Mouse (Mus musculus) stomach, postnatal 0 days (tissue): ENCODE measurements around the gene Dab1. TPM values are rescaled to one million over a fixed set of nuclear protein-coding genes. Genes with fewer than 3 reads are reported as not detected.

Source experiments
- ATAC-seq: fragments of 200-750 bp; cut with Nextera tagmentation; 2 replicates; pipeline ENCODE4 v1.8.0; 2017; ENCODE audit not compliant: low FRiP score, low TSS enrichment
- DNase-seq: peaks from one replicate; pipeline ENCODE4 v3.0.0-alpha.2; 2016; ENCODE audit warnings: low spot score
- H3K27ac ChIP-seq: fragments of 300-500 bp; sonication (generic); replicated peaks from 2 replicates; pipeline ENCODE4 v1.5.1; 2014; ENCODE audit warnings: mild to moderate bottlenecking, control low read depth
- H3K27me3 ChIP-seq: fragments of 300-500 bp; sonication (generic); 2 replicates; pipeline ENCODE4 v1.6.1; 2014; ENCODE audit warnings: low read length; ENCODE audit not compliant: control insufficient read depth, insufficient read depth
- H3K36me3 ChIP-seq: fragments of 300-500 bp; sonication (generic); 2 replicates; pipeline ENCODE4 v1.6.1; 2014; ENCODE audit warnings: low read length, mixed read lengths; ENCODE audit not compliant: control insufficient read depth, insufficient read depth
- H3K4me1 ChIP-seq: fragments of 300-500 bp; sonication (generic); replicated peaks from 2 replicates; pipeline ENCODE4 v1.6.1; 2014; ENCODE audit warnings: antibody characterized with exemption; ENCODE audit not compliant: control insufficient read depth, insufficient read depth
- H3K4me2 ChIP-seq: fragments of 300-500 bp; sonication (generic); replicated peaks from 2 replicates; pipeline ENCODE4 v1.6.1; 2014; ENCODE audit warnings: low read depth, mild to moderate bottlenecking, control low read depth, moderate library complexity
- H3K4me3 ChIP-seq: fragments of 300-500 bp; sonication (generic); 2 replicates; pipeline ENCODE4 v1.5.1; 2014; ENCODE audit warnings: low read depth, low read length, control low read depth
- H3K9ac ChIP-seq: fragments of 300-500 bp; sonication (generic); 2 replicates; pipeline ENCODE4 v1.6.1; 2014; ENCODE audit warnings: mild to moderate bottlenecking, low read length, control low read depth, mixed read lengths
- H3K9me3 ChIP-seq: fragments of 300-500 bp; sonication (generic); 2 replicates; pipeline ENCODE4 v1.6.1; 2016; ENCODE audit warnings: low read length; ENCODE audit not compliant: control insufficient read depth
- CTCF ChIP-seq: IDR thresholded peaks from 2 replicates; pipeline ENCODE4 v1.5.1; 2016; ENCODE audit warnings: antibody characterized with exemption, low read depth, mild to moderate bottlenecking, moderate library complexity
- EP300 ChIP-seq: optimal IDR thresholded peaks from 2 replicates; pipeline ENCODE3; 2016; ENCODE audit warnings: antibody characterized with exemption
- WGBS: fragments of 180-500 bp; shearing (Covaris S2); extraction: QIAGEN DNeasy Blood & Tissue Kit; methylation state at CpG from one replicate; pipeline ENCODE4 v1.1.7; 2014; 5-methylcytosine and 5-hydroxymethylcytosine counted together
- polyA plus RNA-seq: library from polyadenylated mRNA; unstranded; fragments of >200 nt; fragmentation: Nextera tagmentation; extraction: Ambion mirVana; gene quantifications from 2 replicates; pipeline ENCODE4 v1.2.1, GENCODE M21; 2015

Dab1 gene
- polyA plus RNA-seq, 1 experiment from 2014 or later: 7.4 TPM

- ATAC-seq: no peak
- H3K27ac ChIP-seq: no peak overlapping the region
- H3K4me2 ChIP-seq: no peak overlapping the region
- TF ChIP-seq CTCF: no peak
- no peak for TF ChIP-seq EP300
- no peaks in the 10 kb centered on the region for H3K36me3 ChIP-seq
- H3K9me3 ChIP-seq: no peaks in the 10 kb centered on the region
- no peaks in the 10 kb centered on the region for H3K27me3 ChIP-seq
- no peak overlapping the region for H3K4me3 ChIP-seq
- WGBS: 69% methylated on average over 4 of the region's 4 CpGs
- H3K9ac ChIP-seq: no peak overlapping the region
- H3K4me1 ChIP-seq: no peaks in the 10 kb centered on the region
- no peak for DNase-seq
These were observed 882.1 kb downstream of the Dab1 start for GRCm38 (mm10) chr4:104501245-104501644.

- no peaks in the 10 kb centered on the region for H3K27me3 ChIP-seq
- no peaks in the 10 kb centered on the region for H3K4me1 ChIP-seq
- no peak overlapping the region for H3K27ac ChIP-seq
- H3K9me3 ChIP-seq: no peaks in the 10 kb centered on the region
- no peak overlapping the region for H3K4me2 ChIP-seq
- no peaks in the 10 kb centered on the region for H3K36me3 ChIP-seq
- ATAC-seq (no peak), DNase-seq (no peak)
- TF ChIP-seq CTCF: no peak
- TF ChIP-seq EP300: no peak
- no peak overlapping the region for H3K4me3 ChIP-seq
- H3K9ac ChIP-seq: no peak overlapping the region
These were observed 885.8 kb downstream of the Dab1 start for GRCm38 (mm10) chr4:104504916-104505315.

DNA sequence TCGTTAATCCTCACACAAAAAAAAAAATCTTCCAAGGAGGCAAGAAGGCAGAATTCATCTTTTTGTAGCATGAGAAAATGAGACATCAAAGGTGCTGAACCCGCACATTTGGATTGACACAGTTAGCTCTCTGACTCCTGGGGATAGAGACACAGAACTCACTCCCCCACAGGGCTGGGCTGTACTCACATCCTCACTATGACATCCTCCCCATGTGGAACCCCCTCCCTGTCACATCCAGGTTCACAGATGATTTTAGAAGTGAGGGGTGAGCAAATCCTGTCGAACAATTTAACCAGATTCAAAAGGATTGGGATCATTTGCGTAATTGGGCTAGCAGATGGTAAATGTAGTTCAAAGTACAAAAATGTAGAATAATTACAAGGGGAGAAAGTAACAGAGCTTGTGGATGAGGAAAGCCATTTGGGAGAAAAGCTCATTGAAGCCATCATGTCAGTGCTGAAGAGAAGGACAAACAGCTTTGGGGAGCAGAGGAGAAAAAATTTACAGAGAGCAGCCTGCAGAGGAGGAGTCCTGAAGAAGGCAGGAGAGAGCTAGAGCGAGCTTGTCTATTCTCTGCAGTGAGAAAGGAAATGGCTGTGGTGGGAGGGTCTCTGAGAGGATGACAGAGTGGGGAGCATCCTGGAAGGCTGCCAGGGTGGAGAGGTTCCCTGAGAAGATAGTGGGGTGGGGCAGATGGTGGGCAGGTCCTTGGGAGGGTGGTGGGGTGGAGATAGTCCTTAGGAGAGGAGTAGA lies 890.2 kb downstream of the Dab1 start:
- DNase-seq (no peak), ATAC-seq (no peak)
- H3K27me3 ChIP-seq: no peaks in the 10 kb centered on the region
- no peak for TF ChIP-seq EP300
- TF ChIP-seq CTCF: no peak
- WGBS: 75% methylated on average over 5 of the region's 5 CpGs
- H3K4me3 ChIP-seq: no peak overlapping the region
- no peak overlapping the region for H3K27ac ChIP-seq
- no peaks in the 10 kb centered on the region for H3K36me3 ChIP-seq
- no peak overlapping the region for H3K9ac ChIP-seq
- no peaks in the 10 kb centered on the region for H3K4me1 ChIP-seq
- no peak overlapping the region for H3K4me2 ChIP-seq
- no peaks in the 10 kb centered on the region for H3K9me3 ChIP-seq

DNA sequence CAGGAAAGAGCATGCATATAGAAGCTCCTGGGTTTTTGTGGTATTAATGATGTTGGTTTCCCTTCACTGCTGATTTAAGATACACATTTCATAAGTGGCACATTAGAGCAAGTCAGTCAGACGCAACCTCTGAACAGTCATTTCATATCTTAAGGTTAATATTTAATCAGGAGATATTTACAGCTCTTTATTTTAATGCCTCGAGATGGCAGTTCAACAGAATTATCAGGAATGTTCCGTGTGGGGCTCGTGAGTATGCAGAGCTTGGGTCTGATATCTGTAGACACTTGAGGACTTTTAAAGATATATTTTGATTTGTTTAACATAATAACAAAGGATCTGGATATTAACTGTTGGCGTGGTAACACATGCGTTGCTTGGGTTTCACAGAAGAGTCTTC lies 892.7 kb downstream of the Dab1 start:
- Histone ChIP-seq H3K4me1 (no peaks in the 10 kb centered on the region), H3K9ac (no peak overlapping the region), H3K4me3 (no peak overlapping the region), H3K36me3 (no peaks in the 10 kb centered on the region), H3K27me3 (no peaks in the 10 kb centered on the region), H3K9me3 (no peaks in the 10 kb centered on the region), H3K4me2 (no peak overlapping the region), H3K27ac (no peak overlapping the region)
- no peak for TF ChIP-seq CTCF
- no peak for TF ChIP-seq EP300
- ATAC-seq: no peak
- 45% methylated on average over 6 of the region's 6 CpGs for WGBS
- no peak for DNase-seq

GRCm38 (mm10) chr4:104512513-104512912 lies 893.4 kb downstream of the Dab1 start:
- no peaks in the 10 kb centered on the region for H3K36me3 ChIP-seq
- no peaks in the 10 kb centered on the region for H3K9me3 ChIP-seq
- no peak overlapping the region for H3K4me3 ChIP-seq
- H3K9ac ChIP-seq: no peak overlapping the region
- WGBS: 68% methylated on average over 8 of the region's 8 CpGs
- ATAC-seq: no peak
- H3K4me2 ChIP-seq: no peak overlapping the region
- H3K4me1 ChIP-seq: no peaks in the 10 kb centered on the region
- TF ChIP-seq CTCF: no peak
- TF ChIP-seq EP300: no peak
- H3K27ac ChIP-seq: no peak overlapping the region
- H3K27me3 ChIP-seq: no peaks in the 10 kb centered on the region
- peak; percentile 28 for DNase-seq

GRCm38 (mm10) chr4:104513622-104514021 lies 894.5 kb downstream of the Dab1 start:
- 62% methylated on average over 7 of the region's 7 CpGs for WGBS

More at GRCm38 (mm10) chr4:104513622-104514021, 894.5 kb downstream of the Dab1 start:
- Histone ChIP-seq H3K27me3 (no peaks in the 10 kb centered on the region), H3K36me3 (no peaks in the 10 kb centered on the region), H3K27ac (no peak overlapping the region), H3K4me1 (no peaks in the 10 kb centered on the region), H3K9me3 (no peaks in the 10 kb centered on the region), H3K4me3 (no peak overlapping the region), H3K9ac (no peak overlapping the region), H3K4me2 (no peak overlapping the region)
- ATAC-seq: no peak
- TF ChIP-seq CTCF: no peak
- no peak for TF ChIP-seq EP300
- DNase-seq: no peak
